Mouse (Mus musculus) midbrain, postnatal 0 days (tissue): Measurements from ENCODE around the gene Fam193b. TPM values are rescaled to one million over a fixed set of nuclear protein-coding genes. Genes with fewer than 3 reads are reported as not detected.

Experiments
- ATAC-seq: fragments of 200-750 bp; cut with Nextera tagmentation; 2 replicates; pipeline ENCODE4 v1.8.0; 2017; ENCODE audit warnings: moderate number of reproducible peaks, mild to moderate bottlenecking, moderate TSS enrichment, moderate library complexity; ENCODE audit not compliant: low FRiP score
- DNase-seq: peaks from one replicate; pipeline ENCODE4 v3.0.0-alpha.2; 2015; ENCODE audit warnings: low spot score
- H3K27ac ChIP-seq: fragments of 300-500 bp; sonication (generic); 2 replicates; pipeline ENCODE4 v1.5.1; 2014; ENCODE audit warnings: low read depth, mild to moderate bottlenecking, low read length, mixed read lengths
- H3K27me3 ChIP-seq: fragments of 300-500 bp; sonication (generic); 2 replicates; pipeline ENCODE4 v1.6.1; 2014; ENCODE audit warnings: low read length, control low read depth, mixed read lengths; ENCODE audit not compliant: insufficient read depth
- H3K36me3 ChIP-seq: fragments of 300-500 bp; sonication (generic); 2 replicates; pipeline ENCODE4 v1.6.1; 2014; ENCODE audit warnings: low read length, control low read depth, mixed read lengths; ENCODE audit not compliant: insufficient read depth
- H3K4me1 ChIP-seq: fragments of 300-500 bp; sonication (generic); 2 replicates; pipeline ENCODE4 v1.6.1; 2014; ENCODE audit warnings: mild to moderate bottlenecking, control low read depth, antibody characterized with exemption, low read length, mixed read lengths; ENCODE audit not compliant: insufficient read depth
- H3K4me2 ChIP-seq: fragments of 300-500 bp; sonication (generic); 2 replicates; pipeline ENCODE4 v1.6.1; 2014; ENCODE audit warnings: low read depth, mild to moderate bottlenecking, low read length, mixed read lengths; ENCODE audit not compliant: poor library complexity, severe bottlenecking
- H3K4me3 ChIP-seq: fragments of 300-500 bp; sonication (generic); 2 replicates; pipeline ENCODE4 v1.5.1; 2014; ENCODE audit warnings: low read depth, mild to moderate bottlenecking, low read length, moderate library complexity
- H3K9ac ChIP-seq: fragments of 300-500 bp; sonication (generic); replicated peaks from 2 replicates; pipeline ENCODE4 v1.6.1; 2014; ENCODE audit warnings: mild to moderate bottlenecking, low read length, moderate library complexity, mixed read lengths; ENCODE audit not compliant: poor library complexity, severe bottlenecking
- H3K9me3 ChIP-seq: fragments of 300-500 bp; sonication (generic); 2 replicates; pipeline ENCODE4 v1.6.1; 2016; ENCODE audit warnings: low read length, control low read depth
- CTCF ChIP-seq: IDR thresholded peaks from 2 replicates; pipeline ENCODE4 v1.5.1; 2016; ENCODE audit warnings: antibody characterized with exemption, mild to moderate bottlenecking
- WGBS: fragments of 180-500 bp; shearing (Covaris S2); extraction: QIAGEN DNeasy Blood & Tissue Kit; methylation state at CpG from one replicate; pipeline ENCODE4 v1.1.7; 2014; 5-methylcytosine and 5-hydroxymethylcytosine counted together
- polyA plus RNA-seq: library from polyadenylated mRNA; unstranded; fragments of >200 nt; fragmentation: Nextera tagmentation; extraction: Ambion mirVana; gene quantifications from 2 replicates; pipeline ENCODE4 v1.2.1, GENCODE M21; 2015
- total RNA-seq: library from RNA; depleted of rRNA; stranded (reverse); fragments of >200 nt; gene quantifications from 2 replicates; pipeline ENCODE4 v1.2.3, GENCODE M21; 2014

Gene Fam193b
- total and polyA plus RNA-seq, 2 experiments from 2014 or later: 42.7 to 73.9 TPM

GRCm38 (mm10) chr13:55510668-55511491 is 60.0 kb downstream of the Fam193b start:
- Histone ChIP-seq H3K36me3 (peaks cover 35% of the 10 kb centered on the region), H3K27me3 (no peaks in the 10 kb centered on the region), H3K4me3 (no peak overlapping the region), H3K9me3 (no peaks in the 10 kb centered on the region), H3K4me1 (peaks cover 19% of the 10 kb centered on the region), H3K27ac (no peak overlapping the region; the same call in 1 of the 2 replicates), H3K4me2 (0 out of 2 replicates have a peak overlapping the region, but pooled peaks have one; percentile 95), H3K9ac (peak overlapping the region; percentile 40)
- ATAC-seq (no peak), DNase-seq (no peak)
- TF ChIP-seq CTCF: no peak
- WGBS: 21% methylated on average over 6 of the region's 6 CpGs

DNA sequence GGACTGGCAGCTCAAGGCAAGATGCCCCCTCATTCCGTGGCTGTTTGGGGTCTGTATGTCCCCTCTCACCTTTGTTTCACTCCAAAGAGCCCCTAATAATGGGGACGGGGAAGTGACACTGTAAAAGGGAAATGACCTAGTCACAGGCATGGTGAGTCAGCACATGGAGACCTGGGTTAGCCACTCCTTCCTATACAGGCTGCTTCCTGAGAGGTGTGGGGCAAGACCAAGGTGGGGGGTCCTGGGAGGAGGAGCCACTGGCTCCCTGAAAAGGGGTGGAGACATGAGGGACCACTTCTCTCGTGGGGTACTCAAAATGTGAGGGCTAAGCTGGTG is 60.6 kb downstream of the Fam193b start:
- Histone ChIP-seq H3K9me3 (no peaks in the 10 kb centered on the region), H3K27me3 (no peaks in the 10 kb centered on the region), H3K27ac (no peak overlapping the region; the same call in 1 of the 2 replicates), H3K36me3 (peaks cover 38% of the 10 kb centered on the region), H3K4me3 (no peak overlapping the region), H3K4me2 (no peak overlapping the region), H3K4me1 (peaks cover 19% of the 10 kb centered on the region), H3K9ac (no peak overlapping the region)
- 31% methylated on average over 3 of the region's 3 CpGs for WGBS
- TF ChIP-seq CTCF: no peak
- no peak for DNase-seq
- ATAC-seq: no peak

GRCm38 (mm10) chr13:55508531-55508930 is 62.4 kb downstream of the Fam193b start:
- ATAC-seq: no peak

GRCm38 (mm10) chr13:55507877-55508276 is 63.0 kb downstream of the Fam193b start:
- H3K9ac ChIP-seq: no peak overlapping the region
- H3K36me3 ChIP-seq: peaks cover 55% of the 10 kb centered on the region
- no peaks in the 10 kb centered on the region for H3K27me3 ChIP-seq
- H3K4me1 ChIP-seq: peaks cover 14% of the 10 kb centered on the region
- H3K4me3 ChIP-seq: no peak overlapping the region
- TF ChIP-seq CTCF: peak; percentile 40; the same call in 1 of the 2 replicates
- WGBS: 56% methylated on average over 11 of the region's 11 CpGs
- no peak overlapping the region for H3K4me2 ChIP-seq
- 0 out of 2 replicates have a peak, but pooled peaks have one; percentile 10 for ATAC-seq
- no peak for DNase-seq
- H3K9me3 ChIP-seq: no peaks in the 10 kb centered on the region
- H3K27ac ChIP-seq: no peak overlapping the region

More at GRCm38 (mm10) chr13:55508531-55508930, 62.4 kb downstream of the Fam193b start:
- no peak overlapping the region for H3K27ac ChIP-seq
- peaks cover 14% of the 10 kb centered on the region for H3K4me1 ChIP-seq
- WGBS: 94% methylated on average over 10 of the region's 10 CpGs
- no peak for TF ChIP-seq CTCF
- DNase-seq: no peak
- H3K36me3 ChIP-seq: peaks cover 49% of the 10 kb centered on the region
- H3K27me3 ChIP-seq: no peaks in the 10 kb centered on the region
- no peak overlapping the region for H3K4me2 ChIP-seq
- H3K9ac ChIP-seq: no peak overlapping the region
- no peaks in the 10 kb centered on the region for H3K9me3 ChIP-seq
- H3K4me3 ChIP-seq: no peak overlapping the region

GRCm38 (mm10) chr13:55506697-55507096 is 64.2 kb downstream of the Fam193b start:
- no peak overlapping the region for H3K9ac ChIP-seq
- no peak overlapping the region for H3K27ac ChIP-seq
- ATAC-seq: no peak
- no peaks in the 10 kb centered on the region for H3K9me3 ChIP-seq
- H3K27me3 ChIP-seq: no peaks in the 10 kb centered on the region
- whole genome bisulfite sequencing: 86% methylated on average over 10 of the region's 10 CpGs
- H3K4me3 ChIP-seq: no peak overlapping the region
- H3K4me1 ChIP-seq: peaks cover 8% of the 10 kb centered on the region
- no peak for DNase-seq
- TF ChIP-seq CTCF: no peak
- peaks cover 58% of the 10 kb centered on the region for H3K36me3 ChIP-seq
- H3K4me2 ChIP-seq: no peak overlapping the region

- H3K4me1 ChIP-seq: no peaks in the 10 kb centered on the region
- no peak overlapping the region for H3K4me3 ChIP-seq
- peaks cover 58% of the 10 kb centered on the region for H3K36me3 ChIP-seq
- TF ChIP-seq CTCF: no peak
- H3K9me3 ChIP-seq: no peaks in the 10 kb centered on the region
- H3K27me3 ChIP-seq: no peaks in the 10 kb centered on the region
- 97% methylated on average over 8 of the region's 9 CpGs for WGBS
- ATAC-seq (no peak), DNase-seq (no peak)
- H3K9ac ChIP-seq: no peak overlapping the region
- no peak overlapping the region for H3K4me2 ChIP-seq
- no peak overlapping the region for H3K27ac ChIP-seq
Measured at GRCm38 (mm10) chr13:55505810-55506209, 65.1 kb downstream of the Fam193b start.
